Mouse (Mus musculus) E14TG2a.4 (cell line): Measurements from ENCODE around the gene Pfdn4.

Source experiments
- CTCF ChIP-seq: conservative IDR thresholded peaks from 2 replicates; pipeline ENCODE4 v1.5.1; 2014; ENCODE audit warnings: low read length
- NANOG ChIP-seq: IDR thresholded peaks from 2 replicates; pipeline ENCODE4 v1.6.1; 2014; ENCODE audit warnings: borderline replicate concordance, low read length, mixed read lengths
- POU5F1 ChIP-seq: IDR thresholded peaks from 2 replicates; pipeline ENCODE4 v1.6.1; 2014; ENCODE audit warnings: low read length, borderline replicate concordance

GRCm38 (mm10) chr2:170545745-170546144 is 49.5 kb downstream of the Pfdn4 start:
- TF ChIP-seq CTCF: no peak
- no peak for TF ChIP-seq POU5F1
- TF ChIP-seq NANOG: no peak
